Mouse (Mus musculus): ENCODE measurements around the gene Maged2.
"Not testable (repeated sequence)": the region's sequence is repeated elsewhere in the genome, so short reads cannot be mapped to it uniquely, and the experiment has no call there.

The Maged2 gene

DNA sequence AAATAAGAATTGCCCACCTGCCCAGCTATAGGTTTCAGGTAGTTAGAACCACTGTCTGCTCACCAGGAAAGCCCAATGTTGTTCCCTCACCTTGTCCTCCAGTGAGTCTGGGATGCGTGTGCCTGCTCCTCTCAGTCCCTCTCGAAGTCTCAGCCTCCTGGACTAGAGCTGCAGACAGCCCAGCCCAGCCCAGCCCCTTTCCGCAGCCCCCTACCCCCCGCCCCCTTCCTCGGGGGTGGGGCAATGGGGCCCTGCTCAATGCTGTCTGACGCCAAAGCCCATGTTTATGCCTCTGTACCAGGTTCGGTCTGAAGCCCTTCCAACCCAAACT lies at the start of gene Maged2:
Gene Maged2, minus strand, starts transcription at position 207 of the 331 bp plus-strand sequence.
- DNase-seq = peak; percentile 11

GRCm38 (mm10) chrX:150848230-150848629 lies 34.1 kb upstream of the Maged2 start:
- DNase-seq = no peak

DNA sequence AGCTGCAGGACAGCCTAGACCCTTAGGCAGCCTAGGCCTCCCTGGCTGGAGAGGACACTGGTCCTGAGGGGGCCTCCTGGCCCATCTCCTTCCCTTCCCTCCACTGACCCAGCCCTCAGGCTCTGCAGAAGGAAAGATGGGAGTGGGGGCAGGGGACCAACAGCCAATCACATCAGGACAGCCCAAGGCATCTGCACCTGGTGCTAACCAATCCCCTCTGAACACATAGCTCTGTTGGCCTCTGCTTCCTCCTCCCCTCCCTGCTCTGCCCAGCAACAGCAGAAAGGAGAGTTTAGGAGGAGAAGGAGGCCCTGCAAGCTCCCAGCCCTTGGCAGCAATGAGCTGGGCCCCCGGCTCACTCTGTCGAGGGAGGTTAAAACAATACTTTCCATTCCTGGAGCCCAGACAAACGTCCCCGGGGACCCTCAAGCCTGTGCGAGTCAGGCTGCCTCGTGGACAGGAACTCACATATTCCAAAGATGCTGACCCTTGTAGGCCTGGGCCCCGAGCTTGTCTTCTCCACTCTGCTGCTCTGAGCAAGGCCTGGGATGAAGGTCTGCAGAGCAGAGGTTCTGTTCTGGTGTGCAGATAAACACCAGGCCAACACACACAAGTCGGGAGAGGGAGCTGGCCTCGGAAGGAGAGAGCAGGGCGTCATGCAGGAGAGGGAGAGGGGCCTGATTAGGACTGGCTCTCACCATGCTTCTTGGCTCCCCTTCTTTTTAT lies 31.5 kb upstream of the Maged2 start:
- not testable (repeated sequence) for DNase-seq

DNA sequence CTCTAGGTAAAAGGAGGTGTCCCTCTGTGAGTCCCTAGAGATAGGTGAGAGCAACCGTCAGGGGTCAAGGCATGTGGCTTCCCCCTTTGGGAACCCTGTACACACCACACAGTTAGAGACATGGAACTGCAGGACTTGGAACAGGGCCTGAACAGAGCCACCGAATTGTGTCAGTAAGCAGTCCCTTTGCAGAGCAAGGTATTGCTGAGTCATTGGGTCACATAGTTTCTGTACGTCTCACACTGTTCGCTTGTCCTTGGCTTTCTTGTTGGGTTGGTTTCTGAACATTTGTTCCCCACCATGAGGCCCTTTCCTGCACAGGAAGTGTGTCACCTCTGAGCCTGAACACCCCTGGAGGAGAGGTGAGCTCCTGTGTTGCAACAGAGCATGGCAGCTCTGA lies 29.1 kb upstream of the Maged2 start:
- not testable (repeated sequence) for DNase-seq

DNA sequence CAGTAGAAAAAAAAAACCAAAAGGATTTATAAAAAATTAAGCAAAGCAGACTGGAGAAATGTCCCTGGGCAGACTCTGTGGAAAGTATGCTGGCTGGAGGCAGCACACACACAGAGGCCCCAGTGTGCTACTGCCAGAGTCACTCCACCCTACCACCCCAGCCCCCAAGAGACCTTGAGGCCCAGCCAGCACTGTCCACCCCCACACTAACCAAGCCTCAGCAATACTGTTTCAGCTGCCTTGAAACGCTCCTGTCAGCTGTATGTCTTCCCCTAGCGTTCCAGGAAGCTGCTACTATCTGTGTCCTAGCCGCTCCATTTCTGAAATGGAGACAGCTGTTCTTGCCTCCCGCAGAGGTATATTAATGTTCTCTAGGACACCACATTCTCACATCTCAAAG lies 16.2 kb upstream of the Maged2 start:
- no peak for DNase-seq

GRCm38 (mm10) chrX:150817278-150817677 lies 3.1 kb upstream of the Maged2 start:
- no peak for DNase-seq

- DNase-seq = no peak
Measured at GRCm38 (mm10) chrX:150815601-150816000, 1.5 kb upstream of the Maged2 start.

GRCm38 (mm10) chrX:150813464-150814138 lies 544 bp downstream of the Maged2 start:
- DNase-seq = peak; percentile 57

DNA sequence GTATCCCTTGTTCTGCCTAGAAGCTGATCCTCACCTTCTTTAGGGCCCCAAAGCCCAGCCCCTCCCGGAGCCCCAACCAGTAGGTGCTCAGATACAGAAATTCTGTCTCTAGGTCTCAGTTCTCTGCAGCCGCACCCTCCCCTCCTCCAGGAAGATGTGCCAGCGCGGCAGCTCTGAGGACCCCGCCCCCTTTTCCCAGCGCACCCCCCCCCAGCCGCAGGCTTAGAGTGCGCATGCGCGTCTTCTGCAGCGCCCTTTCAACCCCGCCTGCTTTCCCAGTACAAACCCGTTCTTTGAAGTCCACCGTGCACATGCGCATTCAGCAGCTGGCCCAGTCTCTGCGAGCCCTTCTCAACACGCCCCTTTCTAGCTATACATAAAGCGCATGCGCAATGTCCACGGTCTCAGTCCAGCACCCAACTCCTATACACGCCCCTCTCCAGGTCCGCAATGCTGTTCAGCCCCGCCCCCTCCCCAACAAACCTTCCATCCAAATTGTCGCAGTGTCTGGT lies 1.3 kb downstream of the Maged2 start:
- DNase-seq = peak; percentile 91

DNA sequence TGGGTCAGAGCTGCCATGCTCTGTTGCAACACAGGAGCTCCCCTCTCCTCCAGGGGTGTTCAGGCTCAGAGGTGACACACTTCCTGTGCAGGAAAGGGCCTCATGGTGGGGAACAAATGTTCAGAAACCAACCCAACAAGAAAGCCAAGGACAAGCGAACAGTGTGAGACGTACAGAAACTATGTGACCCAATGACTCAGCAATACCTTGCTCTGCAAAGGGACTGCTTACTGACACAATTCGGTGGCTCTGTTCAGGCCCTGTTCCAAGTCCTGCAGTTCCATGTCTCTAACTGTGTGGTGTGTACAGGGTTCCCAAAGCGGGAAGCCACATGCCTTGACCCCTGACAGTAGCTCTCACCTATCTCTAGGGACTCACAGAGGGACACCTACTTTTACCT lies 13.2 kb downstream of the Maged2 start:
- DNase-seq = not testable (repeated sequence)

DNA sequence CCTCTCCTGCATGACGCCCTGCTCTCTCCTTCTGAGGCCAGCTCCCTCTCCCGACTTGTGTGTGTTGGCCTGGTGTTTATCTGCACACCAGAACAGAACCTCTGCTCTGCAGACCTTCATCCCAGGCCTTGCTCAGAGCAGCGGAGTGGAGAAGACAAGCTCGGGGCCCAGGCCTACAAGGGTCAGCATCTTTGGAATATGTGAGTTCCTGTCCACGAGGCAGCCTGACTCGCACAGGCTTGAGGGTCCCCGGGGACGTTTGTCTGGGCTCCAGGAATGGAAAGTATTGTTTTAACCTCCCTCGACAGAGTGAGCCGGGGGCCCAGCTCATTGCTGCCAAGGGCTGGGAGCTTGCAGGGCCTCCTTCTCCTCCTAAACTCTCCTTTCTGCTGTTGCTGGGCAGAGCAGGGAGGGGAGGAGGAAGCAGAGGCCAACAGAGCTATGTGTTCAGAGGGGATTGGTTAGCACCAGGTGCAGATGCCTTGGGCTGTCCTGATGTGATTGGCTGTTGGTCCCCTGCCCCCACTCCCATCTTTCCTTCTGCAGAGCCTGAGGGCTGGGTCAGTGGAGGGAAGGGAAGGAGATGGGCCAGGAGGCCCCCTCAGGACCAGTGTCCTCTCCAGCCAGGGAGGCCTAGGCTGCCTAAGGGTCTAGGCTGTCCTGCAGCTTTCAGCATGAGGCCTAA lies 15.5 kb downstream of the Maged2 start:
- not testable (repeated sequence) for DNase-seq
